Mouse (Mus musculus) limb, embryonic 11.5 days (tissue): ENCODE results near the gene Slc22a20. TPM values are rescaled to one million over a fixed set of nuclear protein-coding genes. Genes with fewer than 3 reads are reported as not detected.
A peak's percentile ranks its signal among the peaks of the same experiment; 100 is the strongest.

ENCODE experiments used
- ATAC-seq: fragments of 200-750 bp; cut with Nextera tagmentation; 2 replicates; pipeline ENCODE4 v1.8.0; 2017; ENCODE audit warnings: low read depth; ENCODE audit not compliant: insufficient number of reproducible peaks, low FRiP score, low TSS enrichment
- DNase-seq: peaks from one replicate; pipeline ENCODE4 v3.0.0-alpha.2; 2015; ENCODE audit warnings: low spot score
- H3K27ac ChIP-seq: fragments of 300-500 bp; sonication (generic); replicated peaks from 2 replicates; pipeline ENCODE4 v1.5.1; 2014; ENCODE audit warnings: low read depth, mild to moderate bottlenecking, low read length
- H3K27me3 ChIP-seq: fragments of 300-500 bp; sonication (generic); 2 replicates; pipeline ENCODE4 v1.6.1; 2014; ENCODE audit warnings: mild to moderate bottlenecking, low read length, mixed read lengths; ENCODE audit not compliant: control insufficient read depth, insufficient read depth
- H3K36me3 ChIP-seq: fragments of 300-500 bp; sonication (generic); 2 replicates; pipeline ENCODE4 v1.6.1; 2014; ENCODE audit warnings: mild to moderate bottlenecking, low read length, moderate library complexity, mixed read lengths; ENCODE audit not compliant: control insufficient read depth, insufficient read depth
- H3K4me1 ChIP-seq: fragments of 300-500 bp; sonication (generic); 2 replicates; pipeline ENCODE4 v1.6.1; 2014; ENCODE audit warnings: low read length, mixed read lengths; ENCODE audit not compliant: control insufficient read depth, insufficient read depth
- H3K4me2 ChIP-seq: fragments of 300-500 bp; sonication (generic); 2 replicates; pipeline ENCODE4 v1.6.1; 2014; ENCODE audit warnings: low read depth, mild to moderate bottlenecking, moderate library complexity; ENCODE audit not compliant: severe bottlenecking
- H3K4me3 ChIP-seq: fragments of 300-500 bp; sonication (generic); 2 replicates; pipeline ENCODE4 v1.5.1; 2014; ENCODE audit warnings: low read depth, low read length
- H3K9ac ChIP-seq: fragments of 300-500 bp; sonication (generic); 2 replicates; pipeline ENCODE4 v1.6.1; 2014; ENCODE audit warnings: mild to moderate bottlenecking, low read length
- H3K9me3 ChIP-seq: fragments of 300-500 bp; sonication (generic); 2 replicates; pipeline ENCODE4 v1.6.1; 2016; ENCODE audit warnings: low read length; ENCODE audit not compliant: control insufficient read depth
- WGBS: fragments of 180-500 bp; shearing (Covaris S2); extraction: QIAGEN DNeasy Blood & Tissue Kit; methylation state at CpG from one replicate; pipeline ENCODE4 v1.1.7; 2014; 5-methylcytosine and 5-hydroxymethylcytosine counted together
- polyA plus RNA-seq: library from polyadenylated mRNA; unstranded; fragments of >200 nt; fragmentation: Nextera tagmentation; extraction: Ambion mirVana; gene quantifications from 2 replicates; pipeline ENCODE4 v1.2.1, GENCODE M21; 2014

The Slc22a20 gene
- polyA plus RNA-seq, 1 experiment from 2014 or later: not detected

DNA sequence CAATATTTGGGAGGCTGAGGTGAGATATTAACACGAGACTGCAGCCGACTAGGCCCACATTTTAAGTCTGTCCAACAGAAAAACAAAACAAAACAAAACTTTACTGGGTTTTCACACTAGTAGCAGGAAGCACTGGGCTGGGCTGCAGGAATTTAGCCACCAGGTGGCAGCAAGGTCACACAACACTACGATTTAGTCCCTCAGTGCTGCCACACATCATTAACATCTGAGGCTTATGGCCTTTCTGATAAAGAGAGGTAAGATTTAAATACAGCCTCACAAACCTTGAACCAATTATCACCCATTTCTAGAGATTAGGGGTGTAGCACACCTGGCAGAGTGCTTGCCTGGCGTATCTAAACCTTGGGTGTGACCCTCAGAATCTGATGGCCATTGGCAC, 20.7 kb downstream of the Slc22a20 start:
- Histone ChIP-seq H3K27ac (no peak overlapping the region), H3K4me3 (no peak overlapping the region), H3K9me3 (no peaks in the 10 kb centered on the region), H3K27me3 (no peaks in the 10 kb centered on the region), H3K9ac (no peak overlapping the region), H3K36me3 (no peaks in the 10 kb centered on the region; the same call in 1 of the 2 replicates), H3K4me1 (peaks cover 9% of the 10 kb centered on the region; the same call in 1 of the 2 replicates), H3K4me2 (no peak overlapping the region)
- 7% methylated on average over 4 of the region's 4 CpGs for WGBS
- ATAC-seq: peak; percentile 61; the same call in 1 of the 2 replicates
- DNase-seq: peak; percentile 88

GRCm38 (mm10) chr19:5964804-5965203, 21.1 kb downstream of the Slc22a20 start:
- H3K36me3 ChIP-seq: no peaks in the 10 kb centered on the region; the same call in 1 of the 2 replicates
- no peak for ATAC-seq
- no peak overlapping the region for H3K9ac ChIP-seq

DNA sequence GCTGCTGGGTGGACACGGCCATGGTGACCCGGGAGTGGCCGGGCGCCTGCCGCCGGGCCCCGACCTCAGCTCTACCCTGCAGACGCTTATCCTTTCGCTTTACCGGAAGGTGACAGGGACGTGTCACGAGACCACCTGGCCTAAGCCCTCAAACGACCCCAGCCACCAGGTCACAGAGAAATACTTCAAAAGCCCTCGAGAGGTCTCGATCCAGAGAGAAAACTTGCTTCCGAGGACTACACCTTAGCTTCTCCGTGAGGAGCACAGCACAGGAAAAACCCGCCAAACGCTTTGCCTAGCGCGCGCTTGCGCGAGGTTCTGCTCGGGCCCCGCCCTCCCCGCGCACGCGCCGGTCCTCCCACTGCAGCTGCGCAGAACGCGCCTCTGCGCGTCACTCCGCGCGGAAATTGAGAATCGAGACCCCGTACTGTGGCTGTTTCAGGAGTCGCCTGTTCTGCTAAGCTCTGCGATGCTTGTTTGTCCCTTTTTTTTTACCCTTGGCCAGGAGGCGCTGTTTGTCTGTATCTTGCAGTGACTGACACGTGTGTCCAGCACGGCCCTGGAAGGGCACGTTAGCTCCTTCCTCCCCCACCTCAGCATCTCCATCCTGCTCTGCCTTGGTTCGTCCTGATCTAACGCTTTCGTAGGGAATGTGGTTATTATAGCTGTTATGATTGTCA, 21.9 kb downstream of the Slc22a20 start, which contains the start of gene Pola2:
TSS of gene Pola2 (minus strand) at position 320 of the 680 bp plus-strand sequence.
- Histone ChIP-seq H3K9me3 (no peaks in the 10 kb centered on the region), H3K4me3 (peak within 1 kb of the TSS; percentile 51), H3K4me1 (peaks cover 9% of the 10 kb centered on the region; the same call in 1 of the 2 replicates), H3K9ac (peak within 1 kb of the TSS; percentile 76), H3K36me3 (peaks cover 3% of the 10 kb centered on the region; the same call in 1 of the 2 replicates), H3K27ac (0 out of 2 replicates have a peak within 1 kb of the TSS, but pooled peaks have one; percentile 57), H3K4me2 (peak within 1 kb of the TSS; percentile 44), H3K27me3 (no peaks in the 10 kb centered on the region)
- DNase-seq: peak; percentile 88
- WGBS: under 1% methylated on average over 50 of the region's 50 CpGs
- ATAC-seq: peak; percentile 75; the same call in 1 of the 2 replicates

More at GRCm38 (mm10) chr19:5964804-5965203, 21.1 kb downstream of the Slc22a20 start:
- peak overlapping the region; percentile 44; the same call in 1 of the 2 replicates for H3K4me2 ChIP-seq
- no peak overlapping the region for H3K27ac ChIP-seq
- peaks cover 9% of the 10 kb centered on the region; the same call in 1 of the 2 replicates for H3K4me1 ChIP-seq
- peak overlapping the region; percentile 51; the same call in 1 of the 2 replicates for H3K4me3 ChIP-seq
- WGBS: 86% methylated on average over 2 of the region's 2 CpGs
- H3K9me3 ChIP-seq: no peaks in the 10 kb centered on the region
- no peak for DNase-seq
- no peaks in the 10 kb centered on the region for H3K27me3 ChIP-seq

DNA sequence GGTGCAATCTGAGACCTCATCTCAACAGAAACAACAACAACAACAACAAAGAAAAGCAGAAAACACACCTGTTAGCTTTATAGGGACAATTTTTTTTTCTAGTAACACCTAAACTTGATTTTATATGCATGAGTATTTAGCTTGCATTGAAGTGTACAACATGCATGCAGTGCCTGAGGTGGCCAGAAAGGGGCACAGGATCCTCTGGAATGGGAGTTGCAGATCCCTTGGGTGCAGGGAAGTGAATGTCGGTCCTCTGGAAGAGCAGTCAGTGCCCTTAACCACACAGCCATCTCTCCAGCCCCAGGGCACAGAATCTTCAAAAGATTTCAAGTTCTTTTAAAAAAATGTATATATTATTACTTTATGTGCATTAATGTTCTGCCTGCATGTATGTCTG, 23.3 kb downstream of the Slc22a20 start:
- H3K9ac ChIP-seq: no peak overlapping the region
- no peaks in the 10 kb centered on the region for H3K27me3 ChIP-seq
- peak overlapping the region; percentile 44 for H3K4me2 ChIP-seq
- 62% methylated on average over 1 of the region's 1 CpGs for WGBS
- ATAC-seq: no peak
- H3K9me3 ChIP-seq: no peaks in the 10 kb centered on the region
- H3K36me3 ChIP-seq: peaks cover 8% of the 10 kb centered on the region; the same call in 1 of the 2 replicates
- no peak overlapping the region for H3K27ac ChIP-seq
- H3K4me1 ChIP-seq: peaks cover 9% of the 10 kb centered on the region; the same call in 1 of the 2 replicates
- peak overlapping the region; percentile 51 for H3K4me3 ChIP-seq
- DNase-seq: no peak

DNA sequence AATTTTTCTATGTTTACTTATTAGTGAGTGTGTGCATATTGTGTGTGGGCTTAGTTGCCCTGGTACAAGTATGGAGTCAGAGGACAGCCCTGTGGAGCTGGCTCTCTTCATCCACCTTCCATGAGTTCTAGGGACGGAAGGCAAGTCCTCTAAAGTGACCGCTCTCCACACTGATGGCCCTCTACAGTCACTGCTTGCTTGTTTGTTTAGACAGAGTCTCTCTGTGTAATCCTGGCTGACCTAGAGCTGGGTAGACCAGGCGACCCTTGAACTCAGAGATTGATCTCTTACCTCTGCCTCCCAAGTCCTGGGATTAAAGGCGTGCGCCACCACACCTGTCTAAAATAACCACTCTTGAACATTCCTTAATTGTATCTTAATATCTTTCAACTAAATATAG, 28.6 kb downstream of the Slc22a20 start:
- WGBS: 86% methylated on average over 5 of the region's 5 CpGs
- no peak for DNase-seq

GRCm38 (mm10) chr19:5956685-5957084, 29.3 kb downstream of the Slc22a20 start:
- DNase-seq: peak; percentile 86
- Histone ChIP-seq H3K4me2 (no peak overlapping the region), H3K27ac (no peak overlapping the region), H3K4me1 (no peaks in the 10 kb centered on the region), H3K4me3 (no peak overlapping the region), H3K9me3 (no peaks in the 10 kb centered on the region), H3K9ac (no peak overlapping the region), H3K27me3 (no peaks in the 10 kb centered on the region), H3K36me3 (peaks cover 26% of the 10 kb centered on the region)
- 21% methylated on average over 3 of the region's 3 CpGs for WGBS
- ATAC-seq: peak; percentile 36; the same call in 1 of the 2 replicates

More for the DNA sequence above, 28.6 kb downstream of the Slc22a20 start:
- no peak overlapping the region for H3K27ac ChIP-seq
- no peak overlapping the region for H3K4me3 ChIP-seq
- no peak overlapping the region for H3K9ac ChIP-seq
- H3K4me1 ChIP-seq: peaks cover under 1% of the 10 kb centered on the region; the same call in 1 of the 2 replicates
- peaks cover 26% of the 10 kb centered on the region for H3K36me3 ChIP-seq
- no peaks in the 10 kb centered on the region for H3K9me3 ChIP-seq
- no peaks in the 10 kb centered on the region for H3K27me3 ChIP-seq
- H3K4me2 ChIP-seq: no peak overlapping the region
- no peak for ATAC-seq

DNA sequence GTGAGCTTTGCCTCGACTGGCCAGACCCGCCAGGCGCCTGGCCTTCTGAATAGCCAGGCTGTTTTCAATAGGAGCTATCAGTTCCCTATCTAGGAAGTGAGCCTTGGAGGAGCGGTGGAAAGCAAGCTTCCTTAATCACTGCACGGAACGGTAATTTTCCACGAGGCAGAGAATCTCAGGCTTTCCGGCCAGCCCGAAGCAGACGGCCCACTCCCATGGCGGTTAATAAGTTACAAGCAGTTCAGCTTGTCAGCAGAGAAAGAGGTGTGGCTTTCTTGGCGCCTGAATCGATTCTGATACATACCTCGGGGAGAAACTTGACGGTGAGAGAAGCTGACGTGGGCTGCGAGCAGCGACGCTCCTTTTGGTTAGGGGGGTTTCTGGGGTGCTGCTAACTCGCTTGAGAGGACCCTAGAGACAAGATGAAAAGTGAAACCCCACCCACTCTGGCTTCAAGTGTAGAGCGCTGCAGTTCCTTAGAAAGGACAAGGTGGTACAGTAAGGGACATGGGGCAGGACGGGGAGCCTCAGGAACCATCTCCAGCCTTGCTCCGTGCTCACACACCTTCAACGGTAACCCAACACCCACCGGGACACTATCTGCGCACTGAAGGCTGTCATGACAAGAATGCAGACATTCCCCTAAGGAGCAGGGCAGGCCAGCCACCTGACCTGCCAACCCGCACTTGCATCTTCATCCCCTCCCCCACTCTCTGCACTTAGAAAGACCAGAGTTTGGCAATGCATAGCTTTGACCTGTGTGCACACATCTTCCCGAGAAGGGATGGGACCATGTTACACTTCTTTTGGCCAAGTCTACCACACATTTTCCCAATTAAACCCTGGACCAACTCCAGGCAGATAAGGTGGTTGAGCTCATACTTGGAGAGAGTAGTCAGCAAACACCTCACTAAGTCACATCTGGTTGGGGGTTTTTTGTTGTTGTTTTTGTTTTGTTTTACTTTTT, 30.0 kb downstream of the Slc22a20 start:
- H3K27ac ChIP-seq: no peak overlapping the region
- ATAC-seq: no peak
- H3K4me3 ChIP-seq: no peak overlapping the region
- DNase-seq: no peak
- H3K9ac ChIP-seq: no peak overlapping the region
- no peaks in the 10 kb centered on the region for H3K9me3 ChIP-seq
- WGBS: 86% methylated on average over 28 of the region's 28 CpGs
- H3K36me3 ChIP-seq: peaks cover 26% of the 10 kb centered on the region
- no peaks in the 10 kb centered on the region for H3K4me1 ChIP-seq
- H3K27me3 ChIP-seq: no peaks in the 10 kb centered on the region
- H3K4me2 ChIP-seq: no peak overlapping the region

DNA sequence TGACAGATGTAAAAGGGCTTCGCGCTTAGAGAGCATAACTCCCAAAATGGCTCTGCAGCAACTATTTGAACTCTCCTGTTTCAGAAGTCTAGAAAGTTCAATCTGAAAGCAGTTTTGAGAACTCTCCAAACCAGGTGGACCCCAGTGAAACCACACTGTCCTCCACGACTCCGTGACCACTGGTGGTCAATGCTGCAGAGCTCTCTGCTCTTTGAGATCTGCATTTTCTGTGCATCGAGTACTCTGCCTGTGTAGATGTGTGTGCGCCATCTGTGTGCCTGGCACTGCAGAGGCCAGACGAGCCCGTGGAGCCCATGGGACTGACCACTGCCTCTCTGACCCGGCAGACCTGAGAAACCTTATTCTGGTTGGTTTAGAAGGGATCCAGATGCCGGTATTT, 31.0 kb downstream of the Slc22a20 start:
- H3K4me3 ChIP-seq: no peak overlapping the region
- no peak for ATAC-seq
- H3K9ac ChIP-seq: no peak overlapping the region
- no peak overlapping the region for H3K4me2 ChIP-seq
- H3K4me1 ChIP-seq: no peaks in the 10 kb centered on the region
- no peak overlapping the region for H3K27ac ChIP-seq
- no peaks in the 10 kb centered on the region for H3K27me3 ChIP-seq
- H3K36me3 ChIP-seq: peaks cover 31% of the 10 kb centered on the region
- no peak for DNase-seq
- H3K9me3 ChIP-seq: no peaks in the 10 kb centered on the region
- 92% methylated on average over 10 of the region's 10 CpGs for WGBS
